Mouse (Mus musculus) CH12.LX (cell line): Measurements from ENCODE around the gene Mmp14. TPM values are rescaled to one million over a fixed set of nuclear protein-coding genes. Genes with fewer than 3 reads are reported as not detected.

Experiments
- DNase-seq: peaks from one replicate; pipeline ENCODE4 v3.0.0-alpha.2; 2013; ENCODE audit errors: extremely low read depth
- H3K27ac ChIP-seq: 2 replicates; pipeline ENCODE4 v1.5.1; 2012; ENCODE audit warnings: low read depth, mild to moderate bottlenecking, control low read depth, moderate library complexity; ENCODE audit not compliant: insufficient read depth
- H3K27me3 ChIP-seq: replicated peaks from 2 replicates; pipeline ENCODE3; 2012; ENCODE audit warnings: inconsistent platforms
- H3K36me3 ChIP-seq, 2 experiments: replicated peaks in 1 of 2; 2 replicates each; pipeline versions ENCODE3 to v1.6.1; 2012; ENCODE audit warnings: inconsistent platforms in 1 of 2, low read length in 1 of 2, mild to moderate bottlenecking in 1 of 2, mixed read lengths in 1 of 2, moderate library complexity in 1 of 2; ENCODE audit not compliant: control insufficient read depth in 1 of 2, insufficient read depth in 1 of 2
- H3K4me1 ChIP-seq, 2 experiments: 2 replicates each; pipeline ENCODE4 v1.6.1; 2012; ENCODE audit warnings: inconsistent platforms in 1 of 2, moderate library complexity in 1 of 2; ENCODE audit not compliant: insufficient read depth in 2 of 2, control insufficient read depth in 1 of 2
- H3K4me2 ChIP-seq: 2 replicates; pipeline ENCODE4 v1.6.1; 2012; ENCODE audit warnings: low read depth, mild to moderate bottlenecking, control low read depth; ENCODE audit not compliant: poor library complexity, insufficient read depth, severe bottlenecking
- H3K4me3 ChIP-seq, 3 experiments: fragments of 150-350 bp in 1 of 3; sonication (generic) in 1 of 3; replicated peaks in 1 of 3; 2 replicates each; pipeline versions ENCODE3 to v1.5.1; 2011 to 2012; ENCODE audit warnings: low read depth in 2 of 3, low read length in 2 of 3, mild to moderate bottlenecking in 2 of 3, moderate library complexity in 2 of 3, control low read depth in 1 of 3, improper control_type of control experiment in 1 of 3, inconsistent platforms in 1 of 3, mixed read lengths in 1 of 3; ENCODE audit not compliant: poor library complexity in 1 of 3
- H3K79me2 ChIP-seq: replicated peaks from 2 replicates; pipeline ENCODE4 v1.6.1; 2012; ENCODE audit warnings: mild to moderate bottlenecking, moderate library complexity; ENCODE audit not compliant: control insufficient read depth, poor library complexity, insufficient read depth, severe bottlenecking; ENCODE audit errors: extremely low read depth
- H3K9ac ChIP-seq: 2 replicates; pipeline ENCODE4 v1.6.1; 2012; ENCODE audit warnings: low read depth, mild to moderate bottlenecking, control low read depth, moderate library complexity; ENCODE audit not compliant: insufficient read depth
- H3K9me3 ChIP-seq: replicated peaks from 2 replicates; pipeline ENCODE3; 2012; ENCODE audit warnings: low read length, inconsistent platforms, mixed read lengths
- BHLHE40 ChIP-seq: IDR thresholded peaks from 2 replicates; pipeline ENCODE4 v1.6.1; 2011; ENCODE audit warnings: mild to moderate bottlenecking, low read depth, low read length, improper control_type of control experiment
- CHD1 ChIP-seq: IDR thresholded peaks from 2 replicates; pipeline ENCODE4 v1.6.1; 2012; ENCODE audit warnings: low read depth, low read length, improper control_type of control experiment, inconsistent platforms
- CHD2 ChIP-seq: IDR thresholded peaks from 2 replicates; pipeline ENCODE4 v1.6.1; 2011; ENCODE audit warnings: low read length, improper control_type of control experiment
- CTCF ChIP-seq, 2 experiments: IDR thresholded peaks in 1 of 2; conservative IDR thresholded peaks in 1 of 2; 2 replicates each; pipeline ENCODE4 v1.5.1; 2011 to 2012; ENCODE audit warnings: low read depth in 2 of 2, low read length in 2 of 2, improper control_type of control experiment in 1 of 2, inconsistent platforms in 1 of 2, mild to moderate bottlenecking in 1 of 2, moderate library complexity in 1 of 2
- E2F4 ChIP-seq: IDR thresholded peaks from 2 replicates; pipeline ENCODE4 v1.6.1; 2011; ENCODE audit warnings: low read depth, low read length, improper control_type of control experiment; ENCODE audit not compliant: insufficient replicate concordance
- ELF1 ChIP-seq: IDR thresholded peaks from 2 replicates; pipeline ENCODE4 v1.6.1; 2014; ENCODE audit warnings: low read depth, mild to moderate bottlenecking, inconsistent platforms, low read length, improper control_type of control experiment
- EP300 ChIP-seq: IDR thresholded peaks from 2 replicates; pipeline ENCODE4 v1.6.1; 2011; ENCODE audit warnings: low read length, improper control_type of control experiment
- ETS1 ChIP-seq: conservative IDR thresholded peaks from 2 replicates; pipeline ENCODE4 v1.6.1; 2012; ENCODE audit warnings: low read depth, mild to moderate bottlenecking, inconsistent platforms, low read length, improper control_type of control experiment, moderate library complexity
- GABPA ChIP-seq: IDR thresholded peaks from 2 replicates; pipeline ENCODE4 v1.6.1; 2012; ENCODE audit warnings: low read depth, low read length, improper control_type of control experiment, inconsistent platforms; ENCODE audit not compliant: insufficient replicate concordance
- HCFC1 ChIP-seq: IDR thresholded peaks from 2 replicates; pipeline ENCODE4 v1.6.1; 2012; ENCODE audit warnings: low read depth, mild to moderate bottlenecking, inconsistent platforms, low read length, improper control_type of control experiment
- IRF4 ChIP-seq: IDR thresholded peaks from 2 replicates; pipeline ENCODE4 v1.6.1; 2014; ENCODE audit warnings: low read depth, mild to moderate bottlenecking, inconsistent platforms, low read length, improper control_type of control experiment
- JUN ChIP-seq: IDR thresholded peaks from 2 replicates; pipeline ENCODE4 v1.6.1; 2011; ENCODE audit warnings: low read depth, mild to moderate bottlenecking, low read length, improper control_type of control experiment, moderate library complexity; ENCODE audit not compliant: insufficient read depth
- JUND ChIP-seq: conservative IDR thresholded peaks from 2 replicates; pipeline ENCODE4 v1.6.1; 2011; ENCODE audit warnings: low read depth, low read length, improper control_type of control experiment
- KAT2A ChIP-seq: IDR thresholded peaks from 2 replicates; pipeline ENCODE4 v1.6.1; 2012; ENCODE audit warnings: low read length, improper control_type of control experiment, inconsistent platforms; ENCODE audit not compliant: insufficient replicate concordance
- MAFK ChIP-seq: IDR thresholded peaks from 2 replicates; pipeline ENCODE4 v1.6.1; 2011; ENCODE audit warnings: low read length, improper control_type of control experiment; ENCODE audit not compliant: insufficient replicate concordance
- MAX ChIP-seq: IDR thresholded peaks from 2 replicates; pipeline ENCODE4 v1.6.1; 2011; ENCODE audit warnings: low read length, improper control_type of control experiment
- MAZ ChIP-seq: IDR thresholded peaks from 2 replicates; pipeline ENCODE4 v1.6.1; 2012; ENCODE audit warnings: low read depth, mild to moderate bottlenecking, inconsistent platforms, low read length, improper control_type of control experiment, moderate library complexity
- MEF2A ChIP-seq: IDR thresholded peaks from 2 replicates; pipeline ENCODE4 v1.6.1; 2014; ENCODE audit warnings: low read depth, mild to moderate bottlenecking, inconsistent platforms, low read length, improper control_type of control experiment, borderline replicate concordance
- MXI1 ChIP-seq: IDR thresholded peaks from 2 replicates; pipeline ENCODE4 v1.6.1; 2011; ENCODE audit warnings: mild to moderate bottlenecking, low read depth, low read length, improper control_type of control experiment
- MYC ChIP-seq: IDR thresholded peaks from 2 replicates; pipeline ENCODE4 v1.6.1; 2011; ENCODE audit warnings: low read depth, mild to moderate bottlenecking, improper control_type of control experiment, low read length
- NELFE ChIP-seq: IDR thresholded peaks from 2 replicates; pipeline ENCODE4 v1.6.1; 2011; ENCODE audit warnings: low read depth, low read length, improper control_type of control experiment
- NRF1 ChIP-seq: IDR thresholded peaks from 2 replicates; pipeline ENCODE4 v1.6.1; 2014; ENCODE audit warnings: low read depth, mild to moderate bottlenecking, inconsistent platforms, low read length, improper control_type of control experiment, moderate library complexity
- PAX5 ChIP-seq: IDR thresholded peaks from 2 replicates; pipeline ENCODE4 v1.6.1; 2012; ENCODE audit warnings: low read length, inconsistent platforms, mixed read lengths
- POLR2A ChIP-seq: IDR thresholded peaks from 2 replicates; pipeline ENCODE4 v1.6.1; 2011; ENCODE audit warnings: low read depth, mild to moderate bottlenecking, improper control_type of control experiment, low read length
- POLR2AphosphoS2 ChIP-seq: IDR thresholded peaks from 2 replicates; pipeline ENCODE4 v1.6.1; 2011; ENCODE audit warnings: low read depth, low read length, improper control_type of control experiment
- RAD21 ChIP-seq: IDR thresholded peaks from 2 replicates; pipeline ENCODE4 v1.6.1; 2011; ENCODE audit warnings: low read depth, mild to moderate bottlenecking, low read length, improper control_type of control experiment, moderate library complexity
- RCOR1 ChIP-seq: conservative IDR thresholded peaks from 2 replicates; pipeline ENCODE4 v1.6.1; 2012; ENCODE audit warnings: low read depth, mild to moderate bottlenecking, inconsistent platforms, low read length, improper control_type of control experiment
- SIN3A ChIP-seq: IDR thresholded peaks from 2 replicates; pipeline ENCODE4 v1.6.1; 2012; ENCODE audit warnings: low read length, improper control_type of control experiment, inconsistent platforms
- SMC3 ChIP-seq: IDR thresholded peaks from 2 replicates; pipeline ENCODE4 v1.6.1; 2011; ENCODE audit warnings: low read depth, low read length, improper control_type of control experiment
- TBP ChIP-seq: conservative IDR thresholded peaks from 2 replicates; pipeline ENCODE4 v1.6.1; 2011; ENCODE audit warnings: low read depth, low read length, improper control_type of control experiment
- TCF12 ChIP-seq: IDR thresholded peaks from 2 replicates; pipeline ENCODE4 v1.6.1; 2014; ENCODE audit warnings: low read depth, mild to moderate bottlenecking, inconsistent platforms, low read length, improper control_type of control experiment
- UBTF ChIP-seq: IDR thresholded peaks from 2 replicates; pipeline ENCODE4 v1.6.1; 2012; ENCODE audit warnings: low read depth, mild to moderate bottlenecking, inconsistent platforms, low read length, improper control_type of control experiment, moderate library complexity
- USF1 ChIP-seq: IDR thresholded peaks from 2 replicates; pipeline ENCODE4 v1.6.1; 2014; ENCODE audit warnings: low read depth, mild to moderate bottlenecking, inconsistent platforms, low read length, improper control_type of control experiment
- USF2 ChIP-seq: conservative IDR thresholded peaks from 2 replicates; pipeline ENCODE4 v1.6.1; 2011; ENCODE audit warnings: low read depth, low read length, improper control_type of control experiment
- ZC3H11A ChIP-seq: IDR thresholded peaks from 2 replicates; pipeline ENCODE4 v1.6.1; 2012; ENCODE audit warnings: low read depth, mild to moderate bottlenecking, inconsistent platforms, low read length, improper control_type of control experiment
- ZKSCAN1 ChIP-seq: IDR thresholded peaks from 2 replicates; pipeline ENCODE4 v1.6.1; 2012; ENCODE audit warnings: low read depth, inconsistent platforms, low read length, improper control_type of control experiment, borderline replicate concordance
- ZMIZ1 ChIP-seq: IDR thresholded peaks from 2 replicates; pipeline ENCODE4 v1.6.1; 2012; ENCODE audit warnings: low read depth, mild to moderate bottlenecking, inconsistent platforms, low read length, improper control_type of control experiment
- ZNF384 ChIP-seq: IDR thresholded peaks from 2 replicates; pipeline ENCODE4 v1.6.1; 2012; ENCODE audit warnings: low read depth, low read length, improper control_type of control experiment, inconsistent platforms
- dilution Hi-C: fragments of 300-500 bp; cut with MboI; formaldehyde crosslinking; loops from 2 replicates; pipeline ENCODE4 v1.14.3; 2020; ENCODE audit warnings: low sequenced_read_pairs; ENCODE audit not compliant: extremely low pct_unique_long_range_greater_than_20kb, extremely low pct_ligation_motif_present
- in situ Hi-C: fragments of 300-500 bp; cut with MboI; formaldehyde crosslinking; loops from 3 replicates; pipeline ENCODE4 v1.14.3; 2019; ENCODE audit warnings: low sequenced_read_pairs, low pct_ligation_motif_present, low pct_unique_long_range_greater_than_20kb, mixed read lengths
- polyA plus RNA-seq: library from polyadenylated mRNA; unstranded; fragments of >175 nt; gene quantifications from 2 replicates; pipeline ENCODE4 v1.2.1, GENCODE M21; 2012; ENCODE audit warnings: low read depth; ENCODE audit not compliant: insufficient read length
- total RNA-seq, 2 experiments: library from RNA; depleted of rRNA; stranded (reverse); fragments of 300-350 nt in 1 of 2; fragments of >200 nt in 1 of 2; gene quantifications; 2 replicates each; pipeline ENCODE4 v1.2.3; 2012 to 2014

Gene Mmp14
- total and polyA plus RNA-seq, 3 experiments: 0.08 TPM; not detected in 1

GRCm38 (mm10) chr14:54397872-54398527 is 33.4 kb upstream of the Mmp14 start:
- Histone ChIP-seq H3K9me3 (peaks cover 9% of the 10 kb centered on the region), H3K9ac (peak overlapping the region; percentile 27), H3K4me3 (peak overlapping the region in 2 of 3 experiments; percentile 13 to 33), H3K27ac (peak overlapping the region; percentile 89), H3K79me2 (peaks cover 63% of the 10 kb centered on the region), H3K36me3 (peaks cover 24 to 47% of the 10 kb centered on the region in 2 experiments), H3K4me2 (peak overlapping the region; percentile 89), H3K4me1 (peaks cover 14 to 69% of the 10 kb centered on the region in 2 experiments)
- in situ Hi-C loops (no loop called here), dilution Hi-C loops (no loop called here)
- peak; percentile 82 for DNase-seq
- TF ChIP-seq MXI1 (peak; percentile 96), BHLHE40 (peak; percentile 96), GABPA (no peak), KAT2A (no peak), ZMIZ1 (no peak), UBTF (no peak), CHD2 (peak; percentile 70), CHD1 (no peak; the same call in 1 of the 2 replicates), SIN3A (peak; percentile 93), ZNF384 (0 out of 2 replicates have a peak, but pooled peaks have one; percentile 5), RCOR1 (no peak; the same call in 1 of the 2 replicates), ZKSCAN1 (no peak), MAX (peak; percentile 84), USF2 (no peak), RAD21 (no peak), EP300 (peak; percentile 78; the same call in 1 of the 2 replicates), TBP (no peak), MAZ (peak; percentile 58; the same call in 1 of the 2 replicates), ETS1 (peak; percentile 84), MYC (peak; percentile 90), SMC3 (no peak), IRF4 (peak; percentile 78), POLR2AphosphoS2 (no peak), POLR2A (no peak), TCF12 (0 out of 2 replicates have a peak, but pooled peaks have one; percentile 72), HCFC1 (0 out of 2 replicates have a peak, but pooled peaks have one; percentile 15), MEF2A (peak; percentile 78; the same call in 1 of the 2 replicates), CTCF (conservative IDR thresholded peaks at IDR 0.05 in 1 of 2, IDR thresholded peaks at IDR 0.05 in 1 of 2; ENCODE audit: low read depth in 2 of 2, low read length in 2 of 2) (no peak), JUN (no peak), NRF1 (no peak), NELFE (peak; percentile 39; the same call in 1 of the 2 replicates), JUND (no peak), ZC3H11A (no peak), MAFK (no peak), E2F4 (no peak), ELF1 (peak; percentile 41), USF1 (no peak), PAX5 (no peak)
- TF ChIP-seq, all 38 proteins: peak for 16
- no peaks in the 10 kb centered on the region for H3K27me3 ChIP-seq
